Mouse (Mus musculus): ENCODE measurements at regions not wholly inside any gene's neighbourhood (a gene's known extent, or its start where the extent isn't known, plus 50 kb on each side); places are given as distances from the start of the nearest gene placed in this dataset.
A peak's percentile ranks its signal among the peaks of the same experiment; 100 is the strongest.
"Not testable (repeated sequence)": the region's sequence is repeated elsewhere in the genome, so short reads cannot be mapped to it uniquely, and the experiment has no call there.

GRCm38 (mm10) chr5:133935451-133935850, 164.1 kb upstream of the Castor2 start:
- DNase-seq = no peak

- DNase-seq = peak; percentile 4
These were observed 164.5 kb upstream of the Castor2 start for GRCm38 (mm10) chr5:133935006-133935405.

GRCm38 (mm10) chr5:133930101-133930500, 169.4 kb upstream of the Castor2 start:
- DNase-seq = no peak

- no peak for DNase-seq
These were observed 172.5 kb upstream of the Castor2 start for GRCm38 (mm10) chr5:133927054-133927453.

- no peak for DNase-seq
These were observed 174.2 kb upstream of the Castor2 start for GRCm38 (mm10) chr5:133925184-133925900.

GRCm38 (mm10) chr5:133922181-133922580, 177.3 kb upstream of the Castor2 start:
- peak; percentile 12 for DNase-seq

- no peak for DNase-seq
These were observed 183.6 kb upstream of the Castor2 start for GRCm38 (mm10) chr5:133915734-133916550.

GRCm38 (mm10) chr5:133907442-133907841, 192.1 kb upstream of the Castor2 start:
- DNase-seq = no peak

GRCm38 (mm10) chr5:133898025-133898598, 201.4 kb upstream of the Castor2 start:
- peak; percentile 4 for DNase-seq

- DNase-seq = no peak
These were observed 208.8 kb upstream of the Castor2 start for GRCm38 (mm10) chr5:133890728-133891127.

GRCm38 (mm10) chr5:133889841-133890240, 209.7 kb upstream of the Castor2 start:
- DNase-seq = peak; percentile 3

- DNase-seq = no peak
These were observed 214.0 kb upstream of the Castor2 start for GRCm38 (mm10) chr5:133885507-133885906.

- peak; percentile 78 for DNase-seq
These were observed 214.5 kb upstream of the Castor2 start for GRCm38 (mm10) chr5:133885016-133885415.

- peak; percentile 2 for DNase-seq
These were observed 214.9 kb upstream of the Castor2 start for GRCm38 (mm10) chr5:133884593-133884992.

- no peak for DNase-seq
These were observed 255.0 kb upstream of the Castor2 start for GRCm38 (mm10) chr5:133844483-133844882.

- not testable (repeated sequence) for DNase-seq
These were observed 257.3 kb upstream of the Castor2 start for GRCm38 (mm10) chr5:133842059-133842706.

GRCm38 (mm10) chr5:133838286-133838685, 261.2 kb upstream of the Castor2 start:
- no peak for DNase-seq

- DNase-seq = no peak
These were observed 266.3 kb upstream of the Castor2 start for GRCm38 (mm10) chr5:133833217-133833616.

GRCm38 (mm10) chr5:133828226-133828625, 271.3 kb upstream of the Castor2 start:
- DNase-seq = no peak

GRCm38 (mm10) chr5:133823871-133824270, 275.6 kb upstream of the Castor2 start:
- no peak for DNase-seq

GRCm38 (mm10) chr5:133821273-133821672, 278.2 kb upstream of the Castor2 start:
- no peak for DNase-seq

- no peak for DNase-seq
These were observed 284.0 kb upstream of the Castor2 start for GRCm38 (mm10) chr5:133815462-133815861.

- DNase-seq = no peak
These were observed 285.1 kb upstream of the Castor2 start for GRCm38 (mm10) chr5:133814436-133814835.

Data from lung, postnatal 10 days (tissue).